Mouse (Mus musculus) left cerebral cortex, adult 11 months (tissue): ENCODE results near the gene Ttll10.

Source experiments
- DNase-seq: peaks from one replicate; pipeline ENCODE4 v3.0.0; 2022; ENCODE audit warnings: low spot score

The Ttll10 gene

GRCm38 (mm10) chr4:156065156-156065894 lies 6.1 kb upstream of the Ttll10 start:
- DNase-seq = no peak

DNA sequence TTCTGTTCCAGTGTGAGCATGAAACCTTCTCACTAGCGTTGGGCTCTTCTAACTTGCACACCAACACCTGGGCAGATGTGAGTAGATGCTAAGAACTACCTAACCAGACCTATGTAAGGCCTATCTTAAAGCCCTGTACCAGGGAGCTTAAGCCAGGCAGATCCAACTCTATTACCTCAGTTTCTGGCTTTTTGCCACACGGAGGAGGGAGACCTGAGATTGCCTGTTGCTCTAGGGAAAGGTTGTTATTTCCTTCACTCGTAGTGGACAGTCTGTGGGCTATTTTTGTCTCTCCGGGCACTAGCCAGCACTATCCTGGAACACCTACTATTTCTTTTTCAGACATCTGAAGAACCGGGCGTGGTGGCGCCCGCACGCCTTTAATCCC lies 5.3 kb upstream of the Ttll10 start:
- no peak for DNase-seq

DNA sequence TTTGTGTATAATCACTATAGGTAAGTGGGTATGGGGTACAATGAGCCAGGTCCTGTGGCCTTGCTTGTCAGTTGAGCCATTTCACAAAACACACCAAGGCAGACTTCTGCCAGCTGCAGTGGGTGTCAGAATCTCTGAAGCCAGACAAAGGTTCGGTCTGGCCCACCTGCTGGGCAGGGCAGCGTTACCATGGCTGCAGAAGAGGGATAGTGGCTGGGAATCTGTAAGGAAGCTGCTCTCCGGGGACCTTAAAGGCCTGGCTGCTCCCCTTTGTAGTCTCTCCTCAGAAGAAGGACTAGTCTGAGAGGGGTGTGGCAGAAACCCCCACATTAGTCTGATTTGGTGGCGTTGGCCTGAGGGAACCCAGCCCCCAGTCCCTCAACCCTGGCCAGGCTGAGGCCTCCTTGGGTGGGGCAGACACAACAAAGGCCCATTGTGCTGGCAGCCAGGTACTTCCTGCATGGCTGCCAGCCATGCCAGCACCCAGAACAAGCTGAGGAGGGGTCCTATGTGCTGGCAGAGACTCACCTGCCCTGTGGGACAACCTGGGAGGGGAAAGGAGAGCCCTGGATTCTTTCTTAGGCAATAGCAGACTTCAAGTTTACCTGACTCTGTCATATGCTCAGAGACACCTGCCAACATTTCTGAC lies 4.8 kb upstream of the Ttll10 start:
- DNase-seq = no peak

DNA sequence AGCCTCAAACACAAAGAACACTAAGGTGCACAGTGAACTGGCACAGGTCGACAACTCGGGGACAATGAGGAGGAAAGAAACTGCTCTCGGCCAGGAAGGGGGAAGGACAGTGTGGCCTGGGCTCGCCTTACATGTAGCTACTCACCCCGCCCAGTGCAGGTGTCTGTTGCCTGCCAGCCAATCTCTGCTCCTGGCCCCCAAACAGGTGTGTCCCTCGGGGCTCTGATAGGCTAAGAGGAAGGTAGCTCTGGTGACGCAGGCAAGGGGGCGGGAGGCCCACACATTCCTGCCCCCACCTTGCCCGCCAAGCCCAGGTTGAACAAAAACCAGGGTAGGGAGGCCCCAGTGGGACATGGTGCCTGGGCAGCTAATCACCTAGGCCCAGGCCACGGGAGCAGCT lies 499 bp upstream of the Ttll10 start:
- DNase-seq = no peak

DNA sequence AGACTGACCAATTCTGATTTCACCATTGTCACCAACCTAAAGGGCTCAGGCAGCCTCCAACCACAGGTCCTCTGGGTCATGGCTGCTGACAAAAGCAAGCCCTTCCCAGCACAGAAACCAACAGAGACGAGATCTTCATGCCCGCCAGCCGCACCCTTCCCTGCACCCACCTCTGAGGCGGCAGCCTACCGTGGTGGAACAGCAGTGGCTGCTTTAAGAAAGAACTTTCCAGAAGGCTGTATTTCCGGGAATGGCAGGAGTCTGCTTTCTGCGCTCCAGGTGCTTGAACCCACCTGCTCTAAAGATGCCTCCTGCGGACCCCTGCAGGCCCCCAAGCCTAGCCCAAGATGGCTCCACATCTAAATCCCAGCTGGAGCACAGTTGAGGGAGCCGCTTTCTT lies 388 bp downstream of the Ttll10 start:
- no peak for DNase-seq

DNA sequence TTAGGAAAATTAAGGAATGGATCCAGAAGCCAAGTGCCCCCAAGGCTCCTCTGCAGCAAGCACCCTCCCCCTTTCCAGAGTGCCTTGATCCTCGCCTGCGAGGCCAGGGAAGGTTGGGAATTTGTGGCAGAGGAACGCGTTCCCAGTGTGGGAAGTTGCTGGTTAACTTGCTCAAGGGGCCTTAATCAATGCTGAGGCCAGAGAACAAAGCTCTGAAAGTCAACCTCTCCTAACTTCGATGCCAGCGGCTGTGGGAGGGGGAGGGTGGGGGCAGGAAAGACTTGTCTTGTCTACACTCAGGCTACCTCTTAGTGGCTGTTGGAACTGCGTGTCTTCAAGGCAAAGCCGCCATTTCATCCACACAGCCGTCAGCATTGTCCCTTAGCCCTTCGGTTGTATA lies 1.5 kb downstream of the Ttll10 start:
- no peak for DNase-seq

DNA sequence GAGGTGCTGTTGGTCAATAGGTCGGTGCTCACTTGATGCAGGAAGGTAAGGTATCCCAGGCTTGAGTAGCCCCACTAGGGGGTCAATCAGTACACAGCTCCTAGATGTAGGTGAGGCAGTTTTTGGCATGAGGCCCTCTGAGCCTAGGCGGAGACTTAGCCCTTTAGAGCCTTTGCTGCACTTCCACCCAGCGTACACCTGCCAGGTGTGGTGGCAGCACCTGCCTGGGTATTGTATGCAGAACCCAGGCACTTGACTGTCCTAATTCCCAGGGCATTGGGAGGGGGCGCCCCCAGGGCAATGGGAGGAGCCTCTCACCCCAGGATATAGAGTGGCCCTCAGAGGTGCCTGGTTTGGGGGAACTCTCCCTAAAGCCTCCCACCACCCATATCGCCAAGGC lies 4.0 kb downstream of the Ttll10 start:
- no peak for DNase-seq

DNA sequence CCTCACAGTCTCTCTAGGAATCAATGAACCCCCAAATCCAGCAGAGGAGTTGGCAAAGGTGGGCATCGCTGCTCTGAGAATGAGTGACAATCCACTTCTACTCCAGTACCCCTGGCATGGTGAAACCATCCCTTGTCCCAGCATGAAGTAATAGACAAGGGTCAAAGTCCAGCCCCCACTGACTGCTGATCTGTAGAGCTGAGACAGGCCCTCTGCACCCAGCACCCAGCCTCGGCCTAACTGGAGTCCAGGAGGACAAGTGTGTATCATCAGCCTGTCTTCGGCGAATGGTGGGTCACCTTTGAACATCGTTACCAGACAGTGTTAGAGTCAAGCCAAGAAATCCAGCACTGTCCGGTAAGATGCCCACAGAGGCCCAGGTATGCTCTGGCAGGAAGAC lies 4.6 kb downstream of the Ttll10 start:
- no peak for DNase-seq

DNA sequence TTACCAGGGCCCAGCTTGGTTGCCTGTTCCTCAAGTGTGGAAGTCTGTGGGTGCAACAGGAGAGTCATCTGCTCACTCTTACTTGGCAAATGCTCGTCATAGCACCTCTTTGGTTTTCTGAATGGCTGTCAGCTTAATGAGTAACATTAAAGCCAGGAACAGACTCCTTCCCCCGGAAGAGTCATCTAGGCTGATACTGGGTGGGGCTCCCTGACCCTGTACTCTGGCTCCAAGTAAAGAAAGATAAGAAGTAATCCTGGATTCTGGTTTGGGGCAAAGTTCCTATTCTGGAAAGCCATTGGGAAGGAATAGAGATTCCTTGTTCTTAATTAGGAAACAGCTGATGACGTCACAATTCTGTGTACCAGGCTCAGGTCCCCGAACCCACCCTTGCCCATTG lies 5.1 kb downstream of the Ttll10 start:
- no peak for DNase-seq

- DNase-seq = no peak
These were observed 6.1 kb downstream of the Ttll10 start for GRCm38 (mm10) chr4:156053113-156053512.

DNA sequence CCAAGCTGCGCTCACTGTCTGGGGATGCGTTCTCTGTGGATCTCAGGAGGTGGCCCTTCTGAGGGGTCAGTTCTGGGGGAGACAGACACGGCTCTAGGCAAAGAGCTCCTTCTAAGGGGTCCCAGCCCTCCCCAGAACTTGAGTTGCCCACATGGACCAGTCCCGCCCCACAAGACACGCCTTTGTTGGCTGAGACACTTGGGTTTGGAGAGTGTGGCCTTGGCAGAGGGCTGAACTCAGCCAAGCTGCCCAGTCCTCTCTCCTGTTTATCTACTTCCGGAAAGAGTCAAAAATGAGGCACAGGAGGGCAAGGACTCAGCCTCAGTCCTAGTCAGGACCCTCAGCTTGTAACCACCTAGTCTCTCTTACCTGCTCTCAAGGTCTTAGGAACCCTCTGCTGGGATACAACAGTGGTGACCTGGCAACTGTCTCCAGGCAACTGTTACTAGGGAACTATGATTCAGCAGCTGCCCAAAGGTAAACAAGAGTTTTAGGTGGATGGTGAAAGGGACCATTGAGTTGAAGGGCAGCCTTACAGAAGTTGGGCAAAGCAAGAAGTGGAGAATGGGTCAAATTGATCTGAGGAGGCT lies 8.7 kb downstream of the Ttll10 start:
- no peak for DNase-seq

GRCm38 (mm10) chr4:156049779-156050178 lies 9.4 kb downstream of the Ttll10 start:
- no peak for DNase-seq

DNA sequence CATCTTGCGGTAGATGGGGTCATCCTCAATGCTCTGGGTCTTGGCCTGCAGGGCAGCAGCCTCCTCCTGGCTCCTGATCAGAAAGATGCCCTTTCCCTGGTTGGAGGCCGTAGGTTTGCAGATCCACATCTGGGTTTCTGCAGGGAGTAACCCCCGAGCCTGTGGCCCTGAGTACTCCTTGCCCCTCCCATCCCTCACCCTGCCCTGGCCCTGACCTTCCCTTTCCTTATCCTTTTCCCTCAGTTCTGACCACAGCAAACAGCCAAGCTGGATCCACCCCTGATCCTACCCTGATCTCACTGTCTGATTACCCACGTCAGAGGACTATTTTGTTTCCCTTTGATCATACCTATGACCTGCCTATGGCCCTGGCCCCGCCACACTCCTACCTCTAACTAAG lies 14.5 kb downstream of the Ttll10 start:
- DNase-seq = no peak

DNA sequence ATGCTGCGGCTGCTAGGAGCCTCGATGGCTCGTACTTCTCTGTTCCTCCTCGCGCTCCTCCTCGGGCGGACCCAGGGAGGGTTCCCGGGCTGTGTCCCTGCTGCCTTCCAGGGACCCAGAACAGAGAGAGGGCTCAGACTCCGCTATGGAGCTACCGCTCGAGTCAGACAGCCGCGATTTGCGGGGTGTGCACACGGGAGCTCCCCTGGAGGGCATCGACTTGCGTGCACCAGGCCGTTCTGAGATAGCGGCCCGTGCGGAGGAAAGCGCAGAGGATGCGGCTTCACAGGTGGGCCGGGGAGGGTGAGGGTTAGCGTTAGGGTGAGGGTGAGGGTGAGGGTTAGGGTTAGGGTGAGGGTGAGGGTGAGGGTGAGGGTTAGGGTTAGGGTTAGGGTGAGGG lies 24.3 kb downstream of the Ttll10 start:
- DNase-seq = no peak

GRCm38 (mm10) chr4:156034301-156034700 lies 24.9 kb downstream of the Ttll10 start:
- DNase-seq = no peak

GRCm38 (mm10) chr4:156033476-156034119 lies 25.6 kb downstream of the Ttll10 start:
- no peak for DNase-seq

DNA sequence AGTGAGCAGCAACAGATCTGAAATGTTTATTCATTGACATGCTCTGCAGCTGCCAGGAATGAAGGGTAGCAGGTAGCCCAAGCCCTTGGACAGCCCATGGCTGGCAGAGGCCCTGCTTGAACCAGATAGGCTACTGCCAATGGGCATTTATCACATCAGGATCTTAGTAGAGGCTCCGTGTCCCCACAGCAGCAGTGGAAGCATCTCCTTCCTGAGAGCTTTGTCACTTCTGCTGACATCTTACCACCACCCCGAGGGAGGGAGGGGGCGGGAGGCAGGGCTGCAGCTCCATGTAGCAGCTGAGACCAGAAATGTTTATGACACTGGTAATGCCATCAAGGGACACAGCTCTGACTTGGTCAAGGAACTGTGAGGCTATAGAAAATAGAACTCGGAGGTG lies 26.4 kb downstream of the Ttll10 start:
- no peak for DNase-seq

- peak; percentile 79 for DNase-seq
These were observed 27.4 kb downstream of the Ttll10 start for GRCm38 (mm10) chr4:156031593-156032391.

DNA sequence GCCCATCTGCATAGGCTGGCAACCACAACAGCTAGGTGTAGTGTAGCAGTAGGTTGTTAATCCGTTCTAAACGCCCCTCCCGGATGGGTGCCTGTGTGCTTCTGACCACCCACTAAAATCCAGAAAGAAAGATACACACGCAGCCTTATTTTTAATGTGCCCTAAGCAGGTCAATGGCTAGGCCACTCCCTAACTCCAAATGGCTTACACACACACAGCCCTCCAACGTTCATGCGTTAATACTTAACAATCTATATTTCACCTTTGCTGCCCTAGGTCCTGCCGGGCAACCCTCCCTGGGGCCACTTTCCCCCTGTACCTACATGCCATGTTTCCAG lies 28.0 kb downstream of the Ttll10 start:
- DNase-seq = no peak

- DNase-seq = no peak
These were observed 28.5 kb downstream of the Ttll10 start for GRCm38 (mm10) chr4:156030651-156031118.

GRCm38 (mm10) chr4:156028580-156028979 lies 30.6 kb downstream of the Ttll10 start:
- DNase-seq = no peak

DNA sequence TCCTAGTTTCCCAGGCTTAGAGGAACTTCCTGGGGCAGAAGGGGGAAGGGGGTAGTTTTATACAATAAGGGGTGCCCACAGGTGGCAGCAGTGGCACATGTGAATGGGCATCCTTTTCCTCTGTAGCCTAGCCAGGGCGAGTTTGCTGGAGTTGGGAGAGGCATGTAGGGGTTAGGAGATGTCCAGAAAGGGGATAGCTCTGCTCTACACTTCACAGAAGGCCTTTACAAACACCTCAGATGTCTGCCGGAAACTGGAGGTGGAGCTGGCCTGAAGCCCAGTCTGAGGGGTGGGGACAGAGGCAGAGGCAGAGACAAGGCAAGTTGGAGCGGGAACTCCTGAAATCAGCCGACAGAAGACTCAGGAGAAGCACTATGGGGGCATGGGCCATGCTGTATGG lies 33.2 kb downstream of the Ttll10 start, which contains the start of gene Tnfrsf18:
Gene Tnfrsf18, plus strand, starts transcription at position 152 of the 400 bp plus-strand sequence.
- no peak for DNase-seq
